Mouse (Mus musculus): ENCODE results near the gene Tbc1d14.

The Tbc1d14 gene

GRCm38 (mm10) chr5:36593176-36593575 lies at the start of gene Tbc1d14:
TSS of gene Tbc1d14 (minus strand) at chr5:36593276.
- DNase-seq (ENCODE audit: low read depth, low spot score): no peak

GRCm38 (mm10) chr5:36625612-36626011 lies 32.5 kb upstream of the Tbc1d14 start:
- no peak for DNase-seq (ENCODE audit: low read depth, low spot score)

GRCm38 (mm10) chr5:36623670-36624069 lies 30.6 kb upstream of the Tbc1d14 start:
- no peak for DNase-seq (ENCODE audit: low read depth, low spot score)

- no peak for DNase-seq (ENCODE audit: low read depth, low spot score)
Measured at GRCm38 (mm10) chr5:36621058-36621449, 28.0 kb upstream of the Tbc1d14 start.

- DNase-seq (ENCODE audit: low read depth, low spot score): no peak
Measured at GRCm38 (mm10) chr5:36620409-36621057, 27.5 kb upstream of the Tbc1d14 start.

- DNase-seq (ENCODE audit: low read depth, low spot score): no peak
Measured at GRCm38 (mm10) chr5:36618890-36619289, 25.8 kb upstream of the Tbc1d14 start.

- no peak for DNase-seq (ENCODE audit: low read depth, low spot score)
Measured at GRCm38 (mm10) chr5:36618356-36618755, 25.3 kb upstream of the Tbc1d14 start.

GRCm38 (mm10) chr5:36614124-36614523 lies 21.0 kb upstream of the Tbc1d14 start:
- no peak for DNase-seq (ENCODE audit: low read depth, low spot score)

GRCm38 (mm10) chr5:36608939-36609499 lies 15.9 kb upstream of the Tbc1d14 start:
- no peak for DNase-seq (ENCODE audit: low read depth, low spot score)

GRCm38 (mm10) chr5:36603031-36603430 lies 10.0 kb upstream of the Tbc1d14 start:
- no peak for DNase-seq (ENCODE audit: low read depth, low spot score)

- DNase-seq (ENCODE audit: low read depth, low spot score): no peak
Measured at GRCm38 (mm10) chr5:36602028-36602427, 9.0 kb upstream of the Tbc1d14 start.

- no peak for DNase-seq (ENCODE audit: low read depth, low spot score)
Measured at GRCm38 (mm10) chr5:36601492-36601891, 8.4 kb upstream of the Tbc1d14 start.

- no peak for DNase-seq (ENCODE audit: low read depth, low spot score)
Measured at GRCm38 (mm10) chr5:36598883-36599282, 5.8 kb upstream of the Tbc1d14 start.

- DNase-seq (ENCODE audit: low read depth, low spot score): no peak
Measured at GRCm38 (mm10) chr5:36597653-36598052, 4.6 kb upstream of the Tbc1d14 start.

- DNase-seq (ENCODE audit: low read depth, low spot score): no peak
Measured at GRCm38 (mm10) chr5:36596225-36596624, 3.1 kb upstream of the Tbc1d14 start.

GRCm38 (mm10) chr5:36595115-36595514 lies 2.0 kb upstream of the Tbc1d14 start:
- no peak for DNase-seq (ENCODE audit: low read depth, low spot score)

GRCm38 (mm10) chr5:36594344-36594743 lies 1.3 kb upstream of the Tbc1d14 start:
- no peak for DNase-seq (ENCODE audit: low read depth, low spot score)

GRCm38 (mm10) chr5:36590499-36590920 lies 2.6 kb downstream of the Tbc1d14 start:
- DNase-seq (ENCODE audit: low read depth, low spot score): peak; percentile 74

- no peak for DNase-seq (ENCODE audit: low read depth, low spot score)
Measured at GRCm38 (mm10) chr5:36584299-36584698, 8.8 kb downstream of the Tbc1d14 start.

GRCm38 (mm10) chr5:36581924-36582642 lies 11.0 kb downstream of the Tbc1d14 start:
- DNase-seq (ENCODE audit: low read depth, low spot score): peak; percentile 98

GRCm38 (mm10) chr5:36581259-36581923 lies 11.7 kb downstream of the Tbc1d14 start:
- no peak for DNase-seq (ENCODE audit: low read depth, low spot score)

GRCm38 (mm10) chr5:36579967-36580366 lies 13.1 kb downstream of the Tbc1d14 start:
- DNase-seq (ENCODE audit: low read depth, low spot score): no peak
